In the genomic region with DNA sequence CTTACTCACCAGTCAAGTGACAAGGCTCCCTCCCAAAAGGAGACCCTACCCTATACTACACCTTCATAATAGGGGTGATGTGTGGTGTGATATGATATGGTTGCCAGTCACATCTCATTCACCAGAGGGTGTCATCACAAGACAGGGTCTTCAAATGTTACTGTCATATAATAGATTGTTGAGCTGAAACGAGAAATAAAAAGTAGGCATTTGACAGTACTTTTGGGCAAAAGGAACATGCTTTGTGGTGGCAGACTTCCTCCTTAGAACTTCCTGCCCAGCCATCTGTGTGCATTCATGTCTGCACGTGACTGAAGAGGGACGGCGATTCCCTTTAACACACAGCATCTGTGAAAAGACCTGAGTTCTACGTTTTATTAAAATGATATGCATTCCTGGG, we compare ENCODE assay signal across 15 mouse cellular contexts. TPM values are rescaled to one million over a fixed set of nuclear protein-coding genes. Genes with fewer than 3 reads are reported as not detected.
A peak's percentile ranks its signal among the peaks of the same experiment; 100 is the strongest.
DNase-seq lines count a peak whose midpoint lies in the region; ATAC-seq and TF ChIP-seq lines count a peak whose summit lies in the region.
"Had no signal": no experiment of that assay in that cellular context is flagged by ENCODE, and none has a peak within 500 bp of the region (broad histone marks: within the 10 kb centered on the region; RNA-seq: fewer than 3 reads in every experiment).

No protein-coding gene starts in this region.

- no peak for TF ChIP-seq EP300 in heart, adult 2 months (IDR thresholded peaks at IDR 0.05; ENCODE audit: insufficient read depth, low read depth, low read length)

- no peak overlapping the region for H3K4me3 ChIP-seq in heart, adult 2 months
- no peak overlapping the region for H3K4me3 ChIP-seq in midbrain, embryonic 13.5 days (replicated peaks)
- H3K4me3 ChIP-seq: erythroblast, embryonic 14.5 days had no signal

- no peaks in the 10 kb centered on the region for H3K27me3 ChIP-seq in heart, adult 2 months (ENCODE audit: control insufficient read depth, insufficient read depth, low read length)
- H3K27me3 ChIP-seq in midbrain, embryonic 13.5 days, result no peaks in the 10 kb centered on the region

- 0 out of 2 replicates have a peak, but pooled peaks have one; percentile 2 for TF ChIP-seq CTCF in heart, adult 2 months (IDR thresholded peaks at IDR 0.05)

- no peak overlapping the region for H3K27ac ChIP-seq in heart, adult 2 months
- no peak overlapping the region for H3K27ac ChIP-seq in midbrain, embryonic 13.5 days
- H3K27ac ChIP-seq: stomach, postnatal 0 days had no signal

- H3K9ac ChIP-seq in heart, adult 2 months (ENCODE audit: low read depth, low read length), result no peak overlapping the region
- no peak overlapping the region for H3K9ac ChIP-seq in midbrain, embryonic 13.5 days (replicated peaks)

- intact Hi-C loops in heart, adult 2 months (cut with DNase I), result no loop called here

- TF ChIP-seq POLR2A in heart, adult 2 months (IDR thresholded peaks at IDR 0.05; ENCODE audit: insufficient read depth, low read depth, low read length), result no peak

- 66% methylated on average over 5 of the region's 5 CpGs for WGBS in heart, adult 2 months
- WGBS in midbrain, embryonic 13.5 days, result 90% methylated on average over 5 of the region's 5 CpGs

- peak; percentile 83 for ATAC-seq in granulocyte monocyte progenitor cell, adult 5-6 weeks (replicated peaks; ENCODE audit: poor library complexity, severe bottlenecking)
- no peak for ATAC-seq in midbrain, embryonic 13.5 days

- no peaks in the 10 kb centered on the region; the same call in 1 of the 2 replicates for H3K4me1 ChIP-seq in heart, adult 2 months (ENCODE audit: control insufficient read depth, insufficient read depth, low read length)
- H3K4me1 ChIP-seq in midbrain, embryonic 13.5 days (replicated peaks), result no peaks in the 10 kb centered on the region

- no peaks in the 10 kb centered on the region for H3K79me2 ChIP-seq in heart, adult 2 months (replicated peaks; ENCODE audit: control insufficient read depth, insufficient read depth, low read length)

- peak in 1 of 2 experiments; percentile 37 for DNase-seq in heart, adult 2 months
- DNase-seq in heart, postnatal 4 days, result no peak
- DNase-seq in B cell, adult 2 months, result peak; percentile 56 to 63
- DNase-seq in skeletal muscle tissue, adult 2 months (ENCODE audit: low read depth, low spot score), result peak; percentile 32
- no peak for DNase-seq in adipocyte (ENCODE audit: low spot score)
- DNase-seq in embryo, embryonic 9.5 days (ENCODE audit: extremely low spot score), result no peak
- DNase-seq: heart, postnatal 14 days; kidney, adult 11 months had no signal

- H3K4me2 ChIP-seq in midbrain, embryonic 13.5 days (replicated peaks), result no peak overlapping the region

- no peaks in the 10 kb centered on the region for H3K9me3 ChIP-seq in midbrain, embryonic 13.5 days

- H3K36me3 ChIP-seq in heart, adult 2 months (ENCODE audit: control insufficient read depth, insufficient read depth, low read length), result no peaks in the 10 kb centered on the region
- peaks cover 3% of the 10 kb centered on the region; the same call in 1 of the 2 replicates for H3K36me3 ChIP-seq in midbrain, embryonic 13.5 days

RNA-seq across cellular contexts. Expression of a gene that starts 56.0 kb away (rescaled TPM):
- total RNA-seq in heart, adult 2 months (2021), result not detected
- not detected in 2 replicates for polyA plus RNA-seq in heart, adult 2 months (2012; rRNA removed)
- not detected for total RNA-seq in heart, postnatal 4 days (2021)
- 0.49 TPM in 1 of 2 replicates, not detected in the other for total RNA-seq in granulocyte monocyte progenitor cell, adult 5-6 weeks (2014; fragmentation: Nextera tagmentation)
- total RNA-seq in granulocyte monocyte progenitor cell, adult 5-6 weeks (2017), result not detected in 2 replicates
- not detected in 2 replicates for polyA plus RNA-seq in midbrain, embryonic 13.5 days (2015; fragmentation: Nextera tagmentation; extraction: Ambion mirVana)
- total RNA-seq: heart, postnatal 14 days; layer of hippocampus, postnatal 25 days had no signal
- polyA plus RNA-seq: erythroblast, embryonic 14.5 days; limb, embryonic 14.5 days; neural tube, embryonic 11.5 days; stomach, postnatal 0 days had no signal

Comparison
In these comparisons a context has a peak if more than half of its experiments do, and no peak if none do; other contexts are left out.
1. DNase-seq: peak in B cell, adult 2 months (2 of 2) and skeletal muscle tissue, adult 2 months (single experiment); none in heart, postnatal 4 days (single experiment), adipocyte (single experiment) and embryo, embryonic 9.5 days (single experiment).